Mouse (Mus musculus) cerebellum, adult 9-11 months (tissue): ENCODE measurements around the gene Lbhd2.

Experiments
- DNase-seq: peaks from one replicate; pipeline ENCODE4 v3.0.0; 2022

Lbhd2 gene

DNA sequence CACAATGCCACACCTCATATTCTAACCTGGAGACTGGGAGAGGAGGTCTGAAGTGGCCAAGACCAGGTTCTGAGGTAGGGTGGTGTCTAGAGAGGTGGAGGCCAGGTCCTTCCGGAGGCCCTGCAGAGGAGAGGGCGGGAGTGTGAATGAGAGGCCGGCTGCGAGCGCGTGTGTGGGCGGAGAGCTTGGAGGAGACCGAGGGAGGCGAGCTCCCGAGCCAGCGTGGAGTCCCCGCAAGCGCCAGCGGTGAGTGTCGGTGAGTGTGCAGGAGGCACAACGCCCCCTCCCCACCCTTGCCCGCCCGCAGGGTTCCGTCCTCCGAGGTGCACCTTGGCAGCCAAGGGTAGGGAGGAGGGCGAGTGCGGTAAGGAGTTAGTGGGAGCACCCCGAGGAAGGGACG is at the start of gene Lbhd2:
TSS of gene Lbhd2 (plus strand) at position 188 of the 400 bp plus-strand sequence.
- no peak for DNase-seq

DNA sequence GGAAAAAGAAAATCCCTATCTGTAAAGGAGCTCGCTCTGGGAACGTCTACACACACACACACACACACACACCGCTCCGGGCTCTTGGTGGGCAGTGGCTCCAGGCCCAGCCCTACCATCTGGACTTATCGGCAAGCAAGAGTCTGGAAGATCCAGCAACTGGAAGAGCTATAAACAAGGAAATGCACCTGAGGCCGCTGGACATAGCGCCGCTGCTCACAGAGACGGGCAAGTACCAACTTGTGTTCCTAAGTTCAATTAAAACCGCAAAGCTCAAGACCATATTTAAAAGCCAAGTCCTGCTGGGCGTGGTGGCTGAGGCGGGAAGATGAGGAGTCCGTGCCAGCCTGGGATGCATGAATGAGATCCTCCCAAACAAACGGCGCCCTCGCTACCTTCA is 45.9 kb upstream of the Lbhd2 start:
- DNase-seq, result peak; percentile 70

DNA sequence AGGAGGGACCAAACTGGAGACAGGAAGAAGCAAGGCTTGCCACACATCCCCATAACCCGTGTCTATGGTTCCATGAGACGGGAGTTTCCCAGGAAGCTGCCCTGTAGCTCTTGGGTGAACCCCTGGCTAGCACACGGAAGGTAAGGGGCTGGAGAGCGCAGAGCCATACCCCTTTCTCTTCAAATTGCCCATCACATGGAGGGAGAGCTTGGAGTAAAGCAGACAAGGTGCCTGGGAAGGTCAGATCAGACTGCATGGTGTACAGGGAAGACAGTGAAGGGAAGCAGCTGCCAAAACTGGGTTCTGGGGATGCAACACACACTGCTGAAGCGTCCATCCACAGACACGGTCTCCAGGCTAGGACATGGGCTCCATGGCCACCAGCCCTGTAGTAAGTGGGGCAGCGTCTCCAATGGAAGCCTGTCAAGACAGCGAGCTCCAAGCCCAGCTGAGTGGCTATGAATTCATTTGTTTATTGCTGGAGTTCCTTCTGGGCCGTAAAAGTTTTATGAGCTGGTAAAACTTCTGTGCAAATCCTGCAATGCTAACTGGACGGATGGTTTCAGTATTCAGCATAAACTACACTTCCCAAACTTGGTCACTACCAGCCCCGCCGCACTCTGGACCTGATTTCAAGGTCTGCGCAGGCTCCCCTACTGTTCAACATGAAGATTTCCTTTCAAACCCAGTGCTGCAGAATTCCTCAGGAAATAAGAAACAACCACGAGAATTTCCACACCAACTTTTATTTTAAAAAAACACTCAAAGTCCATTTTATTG is 45.1 kb upstream of the Lbhd2 start:
- no peak for DNase-seq

DNA sequence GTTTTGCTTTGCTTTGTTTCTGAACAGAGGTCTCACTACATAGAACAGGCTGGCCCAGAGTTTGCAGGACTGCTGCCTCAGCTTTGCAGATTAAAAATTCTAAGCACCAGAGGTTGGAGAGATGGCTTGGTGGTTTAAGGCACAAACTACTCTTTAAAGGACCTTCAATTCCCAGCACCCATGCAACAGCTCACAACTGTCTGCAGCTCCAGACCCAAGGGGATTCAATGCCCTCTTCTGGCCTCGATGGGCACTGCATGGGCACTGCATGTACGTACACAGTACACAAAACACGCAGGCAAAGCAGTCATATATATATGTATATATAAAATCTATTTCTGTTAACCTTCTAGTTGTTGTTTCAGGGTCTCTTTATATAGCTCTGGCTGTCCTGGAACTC is 42.4 kb upstream of the Lbhd2 start:
- no peak for DNase-seq

DNA sequence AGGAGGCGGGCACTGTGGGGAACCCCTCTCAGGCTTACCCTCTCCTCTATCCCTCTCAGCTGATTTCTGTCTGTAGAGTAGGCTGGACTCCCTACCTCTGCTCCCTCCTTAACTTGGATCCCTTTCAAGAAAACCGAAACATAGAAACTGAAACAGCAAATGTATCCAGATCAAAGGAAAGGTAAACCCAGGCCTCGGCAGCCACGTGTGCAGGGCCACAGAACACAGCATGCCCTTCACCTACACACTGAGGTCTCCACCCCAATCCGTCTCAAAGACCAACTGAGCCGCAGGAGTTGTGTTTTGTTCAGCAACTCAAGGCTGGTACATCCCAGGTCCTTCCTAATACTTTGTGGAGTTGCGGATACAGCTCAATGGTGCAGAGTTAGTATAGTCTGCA is 39.5 kb upstream of the Lbhd2 start:
- no peak for DNase-seq

DNA sequence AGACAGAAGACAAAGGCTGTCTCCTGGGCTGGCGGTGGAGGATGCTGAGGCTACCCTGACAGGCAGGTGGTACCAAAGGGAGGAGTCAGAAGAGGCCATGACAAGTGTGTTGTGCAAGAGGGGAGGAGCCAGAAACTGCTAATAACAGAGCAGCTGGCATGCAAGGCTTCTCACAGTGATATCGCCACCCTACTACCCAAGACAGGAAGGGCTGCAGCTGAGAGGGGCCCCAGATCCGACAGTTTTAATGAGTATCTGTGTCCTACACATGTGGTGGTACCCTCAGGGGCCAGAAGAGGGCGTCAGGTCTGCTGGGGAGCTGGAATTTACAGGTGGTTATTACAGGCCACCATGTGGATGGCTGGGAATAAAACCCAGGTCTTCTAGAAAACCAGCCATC is 36.4 kb upstream of the Lbhd2 start:
- DNase-seq, result no peak

DNA sequence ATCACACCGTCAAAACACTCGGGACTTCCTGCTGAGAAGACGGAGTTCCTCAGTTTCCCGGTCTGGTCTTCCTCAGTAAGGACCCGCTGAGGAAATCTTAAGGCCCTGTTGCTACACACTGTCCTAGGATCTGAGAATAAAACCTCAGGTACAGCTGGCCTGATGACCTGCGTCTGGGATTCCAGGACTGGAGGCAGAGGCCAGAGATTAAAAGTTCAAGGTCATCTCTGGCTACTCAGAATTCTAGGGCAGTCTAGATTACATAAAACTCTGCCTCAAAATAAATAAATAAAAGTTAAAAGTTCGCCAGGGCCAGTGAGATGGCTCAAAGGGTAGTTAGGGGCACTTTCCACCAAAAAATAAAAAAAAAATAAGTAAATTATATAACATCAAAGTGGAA is 34.7 kb upstream of the Lbhd2 start:
- no peak for DNase-seq

DNA sequence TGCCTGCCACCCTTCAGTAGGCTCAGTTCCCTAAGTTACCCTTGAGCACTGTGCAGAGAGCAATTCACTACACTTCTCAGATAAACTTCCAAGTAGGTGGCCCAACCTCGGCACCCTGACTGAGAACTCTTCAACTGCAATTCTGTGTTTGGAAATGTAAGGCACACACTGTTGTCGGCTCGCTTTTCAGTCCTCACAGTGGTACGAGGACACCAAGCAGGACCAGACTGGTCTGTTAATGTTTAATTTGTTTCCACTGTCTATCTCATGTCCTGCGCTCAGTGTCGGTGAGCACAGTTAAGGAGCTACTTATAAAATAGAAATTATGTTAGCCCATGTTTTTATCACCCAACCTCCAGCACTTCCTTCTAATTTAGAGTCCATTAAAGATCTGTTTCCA is 33.2 kb upstream of the Lbhd2 start:
- DNase-seq, result no peak

DNA sequence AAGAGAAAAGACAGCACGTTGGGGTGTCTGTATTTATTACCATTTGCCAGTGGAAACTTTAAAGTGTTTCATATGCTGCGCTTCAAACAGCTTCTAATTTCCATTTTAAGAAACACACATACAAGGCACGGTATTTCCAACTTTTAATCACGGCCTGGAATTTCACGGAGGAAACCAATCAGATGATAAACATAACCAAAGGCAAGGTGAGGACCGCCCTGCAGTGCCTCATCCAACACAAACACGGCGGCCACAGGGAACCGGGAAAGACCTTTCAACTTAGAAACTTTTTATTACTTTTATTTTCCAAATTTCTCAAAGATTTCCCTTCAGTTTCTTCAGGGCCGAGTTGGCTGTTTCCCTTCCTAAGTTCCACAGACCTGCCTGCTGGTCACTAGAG is 31.9 kb upstream of the Lbhd2 start:
- no peak for DNase-seq

DNA sequence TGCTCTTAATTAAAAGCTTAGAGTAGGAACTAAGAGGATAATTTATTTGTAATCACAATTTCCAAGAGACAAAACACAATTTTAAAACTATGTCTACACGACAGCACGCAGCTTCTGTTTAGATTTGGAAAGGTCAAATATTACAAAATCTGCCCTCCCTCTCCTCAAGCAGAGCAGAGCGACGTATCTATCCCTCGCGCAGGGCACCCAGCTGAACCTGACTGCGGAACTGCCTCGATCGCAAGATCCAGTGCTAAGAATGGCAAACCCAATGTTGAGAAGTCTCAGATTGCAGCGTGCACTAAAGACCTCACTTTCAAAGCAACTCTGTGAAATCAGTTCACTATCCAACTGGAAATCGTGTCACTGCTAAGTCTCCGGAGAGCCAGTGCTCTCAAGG is 31.1 kb upstream of the Lbhd2 start:
- DNase-seq, result no peak

DNA sequence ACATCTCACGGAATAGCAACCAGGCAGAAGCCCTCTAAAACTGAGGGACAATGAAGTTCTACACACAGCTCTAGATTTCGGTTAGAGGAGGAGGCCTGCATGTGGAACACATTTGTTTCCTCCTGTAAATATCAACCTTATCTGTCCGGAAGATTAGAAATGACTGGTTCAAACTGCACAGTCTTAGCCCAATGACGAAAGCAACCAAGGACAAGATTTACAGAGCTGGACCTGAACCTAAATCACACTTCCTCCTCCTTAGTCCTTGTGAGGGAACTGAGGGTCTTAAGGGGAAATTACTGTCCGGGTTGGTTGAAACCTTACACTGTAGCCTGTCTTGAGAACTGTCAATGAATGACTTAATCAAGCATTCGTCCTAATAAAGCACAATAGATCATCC is 30.6 kb upstream of the Lbhd2 start:
- DNase-seq, result no peak

DNA sequence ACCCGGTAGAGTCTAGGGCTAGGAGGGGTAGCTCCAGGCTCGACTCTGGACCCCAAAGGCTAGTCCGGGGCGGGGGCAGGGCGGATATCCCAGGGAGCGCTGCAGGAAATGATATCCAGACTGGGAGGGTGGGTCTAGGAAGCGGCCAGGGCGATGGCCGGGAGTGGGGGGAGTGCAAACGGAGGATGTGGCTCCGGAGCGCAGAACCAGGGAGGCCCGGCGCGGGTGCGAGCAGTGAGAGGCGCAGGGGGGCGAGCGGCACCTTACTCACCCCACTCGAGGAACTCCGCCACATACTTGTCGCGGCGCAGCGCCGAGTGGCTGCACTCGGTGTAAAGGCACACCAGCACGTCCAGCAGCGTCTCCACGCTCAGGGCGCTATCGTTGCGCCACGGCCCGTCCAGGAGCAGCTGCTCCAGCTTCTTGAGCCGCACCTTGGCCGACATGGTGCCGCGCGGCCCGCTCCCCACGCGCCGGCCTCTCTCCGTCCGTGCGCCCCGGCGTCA is 29.7 kb upstream of the Lbhd2 start:
- DNase-seq, result peak; percentile 72

DNA sequence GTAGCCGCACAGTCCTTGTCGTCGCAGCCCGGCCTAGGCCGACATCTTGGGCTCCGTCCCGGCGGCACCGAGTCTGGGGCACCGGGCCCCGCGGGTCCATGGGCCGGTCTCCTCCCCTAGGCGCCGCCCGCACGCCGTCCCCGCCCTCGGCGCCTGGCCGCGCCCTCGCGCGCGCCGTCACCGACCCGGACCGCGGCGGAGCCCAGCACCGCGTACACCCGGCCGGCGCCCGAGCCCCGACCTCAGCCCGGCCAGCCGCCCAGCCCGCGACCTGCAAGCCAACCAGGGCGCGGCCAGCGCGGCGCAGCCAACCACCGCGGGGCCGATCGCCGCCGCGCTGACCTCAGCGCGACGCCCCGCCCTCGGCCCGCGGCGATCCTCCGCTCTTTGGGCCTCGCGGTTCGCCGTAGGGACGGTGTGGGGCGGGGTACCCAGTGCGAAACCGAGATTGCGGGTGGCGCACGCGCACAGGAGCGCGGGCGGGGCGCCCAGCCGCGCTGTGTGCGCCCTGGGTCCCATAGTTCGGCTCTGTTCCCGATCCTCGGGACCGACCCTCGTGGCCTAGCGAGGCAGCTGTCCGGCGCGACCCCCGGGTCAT is 29.1 kb upstream of the Lbhd2 start, which contains the start of gene Cdc42bpb:
TSS of gene Cdc42bpb (minus strand) at position 343 of the 598 bp plus-strand sequence.
- peak; percentile 96 for DNase-seq

DNA sequence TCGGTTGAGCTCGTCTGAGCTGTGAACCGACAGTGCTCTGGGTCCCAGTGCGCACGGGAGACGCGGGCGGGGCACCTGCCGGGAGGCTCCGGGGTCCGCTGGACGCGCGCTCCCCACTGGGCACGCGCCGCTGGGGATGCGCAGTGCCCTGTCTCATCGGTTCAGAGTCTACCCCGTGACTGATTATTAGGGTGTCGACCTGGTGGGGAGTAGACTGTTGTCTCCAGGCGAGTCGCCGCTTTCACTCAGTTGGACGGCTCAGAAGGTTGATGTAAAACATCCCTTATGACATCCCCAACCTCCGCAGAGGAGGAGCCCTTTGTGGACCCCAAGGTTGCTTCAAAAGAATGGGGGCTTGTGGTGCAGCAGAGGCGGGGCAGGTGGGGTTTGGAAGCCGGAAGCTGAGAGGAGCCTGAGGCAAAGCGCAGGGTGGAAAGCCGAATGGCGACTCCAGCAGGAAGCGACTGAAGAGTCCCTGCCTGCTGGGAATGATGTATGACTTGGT is 28.6 kb upstream of the Lbhd2 start:
- DNase-seq, result no peak

DNA sequence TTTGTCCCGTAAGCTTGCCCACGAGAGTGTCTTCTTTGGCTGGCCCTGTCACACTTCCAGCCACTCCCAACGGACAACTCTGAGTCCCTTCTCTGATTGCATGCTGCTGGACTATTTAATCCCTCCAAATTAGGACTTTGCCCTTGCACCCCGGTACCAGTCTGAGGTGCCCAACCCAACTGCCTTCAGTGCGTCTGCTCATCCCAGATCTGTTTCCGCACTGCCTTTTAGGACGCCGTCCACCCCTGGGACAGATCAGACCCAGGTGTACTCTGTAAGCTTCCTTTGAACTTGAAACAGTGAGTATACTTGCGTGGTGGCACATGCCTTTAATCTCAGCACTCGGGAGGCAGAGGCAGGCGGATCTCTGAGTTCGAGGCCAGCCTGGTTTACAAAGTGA is 27.8 kb upstream of the Lbhd2 start:
- no peak for DNase-seq

DNA sequence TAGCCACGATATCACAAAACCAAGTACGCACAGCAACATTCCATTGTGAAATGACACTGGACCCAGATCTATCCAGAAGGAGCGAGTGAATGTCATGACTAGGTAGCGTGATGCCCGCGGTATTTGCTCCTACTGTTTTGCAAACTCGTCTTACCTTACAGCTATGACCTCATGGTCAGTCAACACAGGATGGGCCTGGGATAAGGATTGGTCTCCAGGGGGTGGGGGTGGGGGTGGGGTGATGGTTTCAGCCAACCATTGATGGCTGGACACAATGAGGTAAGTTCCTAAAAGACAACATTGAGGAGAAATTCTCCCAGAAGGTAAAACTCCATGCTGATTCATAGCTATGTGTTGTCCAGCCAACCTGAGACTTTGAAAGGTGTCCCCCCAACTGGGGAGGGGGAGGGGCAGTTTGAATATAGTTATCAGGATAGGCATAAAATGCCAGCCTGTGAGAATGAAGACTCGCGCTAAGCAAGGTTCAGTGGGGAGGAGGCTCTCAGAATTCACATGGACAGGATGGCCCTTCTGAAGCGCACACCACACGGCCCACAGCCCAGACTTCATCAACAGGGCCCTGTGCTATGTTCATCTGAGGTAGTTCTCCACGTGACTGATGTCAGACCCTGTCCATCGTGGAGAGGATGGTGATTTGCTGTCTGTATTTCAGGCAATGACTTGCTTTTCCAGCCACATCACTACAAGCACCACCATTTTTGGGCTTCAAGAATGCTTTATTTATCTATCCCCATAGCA is 20.5 kb upstream of the Lbhd2 start:
- DNase-seq, result no peak

DNA sequence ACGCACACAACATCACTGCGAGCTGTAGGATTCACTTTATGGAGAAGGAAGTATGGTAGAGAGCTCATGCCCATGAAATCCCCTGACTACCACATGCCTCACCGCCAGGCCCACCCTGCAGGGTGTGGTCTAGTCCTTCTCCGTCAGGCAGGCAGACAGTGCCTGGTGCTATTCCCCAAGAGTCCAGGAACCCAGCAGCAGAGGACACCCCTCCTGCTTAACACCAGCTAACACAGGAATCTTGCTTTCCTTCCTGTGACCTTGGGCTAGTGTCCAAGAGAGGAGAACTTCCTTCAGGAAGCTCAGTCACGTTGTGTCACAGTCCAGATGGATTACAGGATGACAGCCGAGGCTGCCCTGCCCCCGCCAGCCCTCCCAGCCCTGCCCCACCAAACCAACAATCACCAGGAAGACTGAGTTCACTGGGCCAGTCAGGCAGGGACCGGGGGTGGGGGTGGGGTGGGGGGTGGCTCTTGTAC is 19.9 kb upstream of the Lbhd2 start:
- no peak for DNase-seq

DNA sequence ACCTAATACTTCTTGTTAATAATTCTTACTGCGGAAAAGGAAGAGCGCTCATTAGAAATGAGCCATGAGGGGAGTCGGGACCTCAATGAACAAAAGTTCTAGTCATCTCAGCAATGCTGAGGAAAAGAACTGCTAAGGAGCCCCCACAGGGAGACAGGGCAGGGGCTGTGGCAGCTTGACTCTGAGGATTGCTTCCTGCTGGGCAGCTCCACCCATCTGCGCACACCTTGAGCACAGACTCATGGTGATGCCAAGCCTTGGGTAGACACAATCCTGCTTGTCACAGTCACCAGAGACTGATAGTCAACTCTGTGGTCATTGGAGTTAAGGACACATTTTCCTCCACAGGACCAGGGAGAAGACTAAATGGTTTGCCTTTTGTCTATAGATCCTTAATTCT is 19.5 kb upstream of the Lbhd2 start:
- DNase-seq, result no peak

DNA sequence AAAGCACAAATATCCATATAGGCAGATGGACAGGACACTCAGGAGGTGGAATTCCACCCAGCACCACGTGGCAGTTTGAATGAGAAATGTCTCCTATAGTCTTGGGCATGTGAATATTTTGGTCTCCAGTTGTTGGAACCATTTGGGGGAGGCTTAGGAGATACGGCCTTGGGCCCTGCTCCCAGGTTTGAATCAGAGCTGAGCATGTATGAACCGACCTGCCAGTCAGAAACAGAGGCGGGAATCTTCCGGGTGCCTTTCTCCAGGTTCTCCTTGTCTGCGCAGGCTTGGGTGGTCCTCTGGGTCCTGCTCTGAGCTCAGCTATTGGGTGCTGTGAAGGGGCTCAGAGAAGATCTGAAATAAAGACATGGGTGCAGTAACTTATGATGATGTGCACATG is 12.6 kb upstream of the Lbhd2 start:
- DNase-seq, result no peak

DNA sequence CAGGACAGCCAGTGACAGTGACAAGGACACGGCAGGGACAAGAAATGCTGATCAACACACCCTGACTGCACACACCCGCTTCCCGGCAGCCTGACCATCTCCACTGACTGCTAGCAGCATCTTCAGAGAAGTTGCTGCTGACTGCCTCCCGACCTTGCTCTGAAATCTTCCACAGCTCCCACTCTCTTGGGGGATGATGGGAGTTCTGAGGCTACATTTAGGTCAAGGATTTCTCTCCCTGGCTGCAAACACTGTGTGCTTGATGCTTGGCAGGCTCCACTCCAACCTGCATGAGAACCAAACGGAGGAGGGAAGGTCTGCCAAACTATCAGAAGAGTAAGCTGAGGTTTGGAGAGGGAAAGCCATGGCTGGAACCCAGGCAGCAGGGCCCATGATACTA is 9.6 kb upstream of the Lbhd2 start:
- DNase-seq, result no peak

DNA sequence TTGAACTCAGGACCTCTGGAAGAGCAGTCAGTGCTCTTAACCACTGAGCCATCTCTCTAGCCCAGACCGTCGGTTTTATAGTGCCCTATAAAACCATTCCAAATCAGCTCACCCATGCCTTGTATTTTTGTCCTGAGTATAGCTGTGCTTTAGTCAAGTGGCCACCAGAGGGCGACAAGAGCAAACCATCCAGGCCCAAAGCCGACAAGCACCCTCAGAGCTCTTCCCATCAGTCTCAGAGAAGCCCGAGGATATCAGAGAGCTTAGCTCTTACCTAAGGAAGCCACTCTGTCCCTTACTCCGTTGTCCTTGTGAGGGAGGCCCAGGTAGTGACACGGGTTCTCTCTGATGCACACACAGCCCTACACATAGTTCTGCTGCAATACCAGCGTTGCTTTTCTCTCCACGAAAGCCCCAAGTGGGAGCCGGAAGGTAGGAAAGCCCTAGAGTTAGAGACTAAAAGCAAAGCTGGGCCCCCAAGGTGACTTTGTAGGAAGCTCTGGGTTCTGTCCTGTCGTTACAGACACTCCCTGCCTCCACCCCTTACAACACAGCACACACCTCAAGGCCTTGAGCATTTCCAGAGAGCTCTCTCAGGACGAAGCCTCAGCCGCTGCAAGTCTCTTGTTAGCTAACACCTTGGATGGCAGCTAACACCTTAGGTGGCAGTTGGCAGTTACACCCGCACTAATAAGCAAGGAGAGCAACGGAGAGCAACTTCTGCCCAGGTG is 5.0 kb upstream of the Lbhd2 start:
- DNase-seq, result peak; percentile 76

DNA sequence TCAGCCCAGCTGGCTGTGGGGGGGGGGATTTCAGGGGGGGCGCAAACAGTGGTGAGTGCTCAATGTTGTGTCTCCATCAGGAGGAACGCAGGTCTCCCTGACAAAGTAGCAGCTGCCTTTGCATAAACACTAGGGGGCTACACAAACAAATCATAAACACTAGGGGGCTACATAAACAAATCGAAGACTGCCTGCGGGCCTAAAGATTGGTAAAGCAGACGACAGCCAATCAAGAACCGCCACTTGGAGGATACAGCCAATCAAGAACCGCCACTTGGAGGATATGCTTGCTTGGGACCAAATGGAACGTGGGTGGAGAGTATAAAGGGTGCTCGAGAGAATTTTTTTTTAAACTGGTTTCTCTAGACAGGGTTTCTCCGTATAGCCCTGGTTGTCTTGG is 1.7 kb upstream of the Lbhd2 start:
- no peak for DNase-seq

DNA sequence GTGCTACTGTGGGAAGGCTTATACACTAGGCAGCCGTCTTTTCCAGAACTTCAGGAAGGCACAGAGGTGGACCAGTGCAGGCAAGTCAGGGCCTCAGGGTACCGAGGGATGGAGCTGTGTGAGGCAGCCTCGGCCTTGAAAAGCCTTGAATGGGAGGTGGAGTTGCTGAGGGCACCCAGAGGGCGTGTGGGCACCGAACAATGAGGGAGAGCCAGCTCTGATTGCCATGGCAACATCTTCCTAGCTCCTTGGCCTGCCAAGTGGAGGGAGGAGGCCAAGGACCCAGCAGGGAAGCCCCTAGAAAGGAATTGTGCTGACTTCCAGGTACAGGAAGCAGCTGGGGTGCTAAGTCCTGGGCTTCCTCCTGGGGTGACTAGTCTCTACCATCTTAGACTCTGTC is 3.0 kb downstream of the Lbhd2 start:
- peak; percentile 45 for DNase-seq
